Mouse (Mus musculus): Measurements from ENCODE around the gene Tlr12.
"Not testable (repeated sequence)": the region's sequence is repeated elsewhere in the genome, so short reads cannot be mapped to it uniquely, and the experiment has no call there.

Tlr12 gene

DNA sequence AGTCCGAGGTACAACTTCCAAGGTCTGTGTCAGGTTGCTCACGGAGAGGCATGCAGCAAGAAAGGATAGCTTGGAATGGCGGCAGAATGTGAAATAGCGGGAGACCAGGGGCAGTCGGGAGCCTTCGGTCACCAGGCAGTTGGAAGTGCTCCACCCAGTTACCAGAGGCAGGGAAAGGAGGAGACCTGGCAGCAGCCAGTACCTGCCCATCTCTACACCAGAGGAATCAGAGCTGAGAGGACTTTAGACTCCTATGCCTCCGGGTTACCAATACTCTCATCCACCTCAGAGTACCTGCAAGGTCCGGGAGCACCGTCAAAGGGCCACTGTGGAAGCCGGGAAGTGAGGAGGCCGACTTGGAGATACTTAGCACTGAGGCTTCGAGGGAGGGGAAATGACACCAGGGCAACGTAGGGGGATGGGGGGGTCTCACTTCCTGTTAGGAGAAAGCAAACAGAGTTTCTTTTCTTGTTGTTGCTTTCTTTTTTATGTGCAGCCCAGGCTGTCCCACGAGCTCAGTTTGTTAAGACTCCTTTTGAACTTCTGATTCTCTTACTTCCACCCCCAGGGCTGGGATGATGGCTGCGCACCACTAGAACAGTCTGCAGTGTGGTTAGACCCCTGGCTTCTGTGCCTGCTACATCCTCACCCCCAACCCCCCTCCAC lies at the start of gene Tlr12:
Gene Tlr12 (minus strand): TSS at position 374 of the 666 bp plus-strand sequence.
- DNase-seq (ENCODE audit: low spot score) = no peak

DNA sequence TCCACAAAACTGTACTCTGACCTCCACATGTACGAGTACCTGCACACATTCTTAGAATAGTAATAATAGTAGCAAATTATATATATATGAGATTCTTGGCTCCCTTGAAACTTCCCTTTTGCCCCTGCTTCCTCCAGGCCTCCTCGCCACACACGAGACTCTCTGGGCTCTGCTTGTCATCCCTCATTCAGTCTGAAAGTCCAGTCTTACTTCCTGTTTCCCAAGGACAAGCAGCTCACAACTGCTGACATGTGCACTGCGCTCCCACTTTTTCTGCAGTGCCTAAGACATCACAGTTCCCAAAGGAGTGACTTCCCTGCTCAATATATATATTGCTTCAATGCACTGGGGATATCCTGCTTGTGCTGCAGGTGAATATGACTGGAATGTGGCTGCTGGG lies 48.8 kb upstream of the Tlr12 start:
- not testable (repeated sequence) for DNase-seq (ENCODE audit: low spot score)

DNA sequence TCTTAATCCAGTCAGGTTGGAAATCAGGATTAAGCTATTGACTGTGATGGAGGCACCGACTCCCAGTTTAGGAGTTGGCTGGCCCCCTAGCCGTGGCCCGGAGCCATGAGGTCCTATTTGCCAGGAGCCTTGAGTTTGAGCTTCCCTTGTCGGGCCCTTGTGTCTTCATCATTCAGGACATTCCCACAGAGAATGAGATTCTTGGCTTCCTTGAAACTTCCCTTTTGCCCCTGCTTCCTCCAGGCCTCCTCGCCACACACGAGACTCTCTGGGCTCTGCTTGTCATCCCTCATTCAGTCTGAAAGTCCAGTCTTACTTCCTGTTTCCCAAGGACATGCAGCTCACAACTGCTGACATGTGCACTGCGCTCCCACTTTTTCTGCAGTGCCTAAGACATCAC lies 47.9 kb upstream of the Tlr12 start:
- not testable (repeated sequence) for DNase-seq (ENCODE audit: low spot score)

DNA sequence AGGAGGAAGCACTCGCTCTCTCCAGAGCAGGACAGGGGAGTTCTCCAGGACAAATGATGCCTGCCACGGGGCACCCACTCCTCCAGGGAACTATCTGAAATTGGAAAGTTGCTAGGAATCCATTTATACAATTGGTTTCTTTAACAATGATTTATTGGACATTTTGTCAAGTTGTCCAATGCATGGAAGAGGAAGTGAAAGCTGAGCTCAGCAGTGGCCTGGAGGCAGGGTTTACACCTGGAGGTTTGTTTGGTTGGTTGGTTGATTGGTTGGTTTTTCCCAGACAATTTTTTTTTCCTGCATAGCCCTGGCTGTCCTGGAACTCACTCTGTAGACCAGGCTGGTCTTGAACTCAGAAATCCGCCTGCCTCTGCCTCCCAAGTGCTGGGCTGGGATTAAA lies 45.6 kb upstream of the Tlr12 start:
- no peak for DNase-seq (ENCODE audit: low spot score)

DNA sequence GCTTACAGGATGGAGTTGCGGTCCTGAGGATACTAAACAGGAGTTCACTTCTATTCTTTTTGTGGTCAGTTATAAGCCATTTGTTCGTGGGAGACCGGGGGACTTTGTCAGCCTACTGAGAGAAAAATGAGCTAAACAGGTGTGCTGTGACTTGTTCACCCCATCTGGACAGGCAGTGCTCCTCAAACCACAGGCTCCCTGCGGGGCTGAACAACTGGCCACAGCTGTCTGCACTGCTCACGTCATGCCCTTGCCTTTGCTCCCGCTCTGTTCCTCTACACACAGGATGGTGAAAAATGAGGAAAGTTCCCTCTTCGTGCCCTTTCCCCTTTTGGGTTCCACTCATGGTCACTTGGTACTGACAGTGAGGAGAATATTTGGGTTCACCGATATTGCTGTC lies 42.6 kb upstream of the Tlr12 start:
- DNase-seq (ENCODE audit: low spot score) = no peak

DNA sequence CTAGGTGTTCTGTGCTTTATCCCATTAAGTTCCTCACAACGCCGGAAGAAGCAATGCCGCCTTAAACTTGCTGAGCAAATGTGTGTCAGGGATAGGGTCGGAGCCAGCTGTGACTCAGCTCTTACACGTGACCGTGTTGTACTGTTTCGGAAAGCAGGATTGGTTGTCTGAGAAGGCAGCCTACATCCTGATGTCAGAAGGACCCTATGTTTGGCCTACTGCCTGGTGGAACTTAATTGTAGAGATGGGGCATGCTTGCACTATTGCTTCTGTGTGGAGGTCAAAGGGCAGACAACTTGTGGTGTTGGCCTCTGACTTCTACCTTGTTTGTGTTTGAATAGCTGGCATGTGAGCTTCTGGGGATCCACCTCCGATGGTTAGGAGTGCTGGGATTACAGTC lies 41.8 kb upstream of the Tlr12 start:
- DNase-seq (ENCODE audit: low spot score) = no peak

DNA sequence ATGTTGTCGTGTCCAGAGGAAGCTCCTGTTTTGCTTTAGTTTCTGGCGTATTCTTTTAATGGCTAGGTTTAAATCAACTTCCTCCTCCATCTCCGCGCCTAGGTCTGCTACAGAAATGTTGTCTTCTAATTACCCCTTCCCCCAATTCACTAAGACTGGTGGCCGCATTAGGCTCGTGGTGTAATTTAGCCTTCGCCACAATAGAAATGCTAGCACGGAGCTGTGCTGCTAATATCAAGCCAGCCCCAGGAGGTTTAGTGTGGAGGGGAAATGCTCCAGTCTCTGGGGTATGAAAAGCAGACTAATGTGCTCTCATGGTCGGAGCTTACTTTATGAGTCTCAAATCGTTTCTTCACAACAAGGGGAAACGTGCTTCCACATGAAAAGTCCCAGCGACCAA lies 37.0 kb upstream of the Tlr12 start:
- no peak for DNase-seq (ENCODE audit: low spot score)

DNA sequence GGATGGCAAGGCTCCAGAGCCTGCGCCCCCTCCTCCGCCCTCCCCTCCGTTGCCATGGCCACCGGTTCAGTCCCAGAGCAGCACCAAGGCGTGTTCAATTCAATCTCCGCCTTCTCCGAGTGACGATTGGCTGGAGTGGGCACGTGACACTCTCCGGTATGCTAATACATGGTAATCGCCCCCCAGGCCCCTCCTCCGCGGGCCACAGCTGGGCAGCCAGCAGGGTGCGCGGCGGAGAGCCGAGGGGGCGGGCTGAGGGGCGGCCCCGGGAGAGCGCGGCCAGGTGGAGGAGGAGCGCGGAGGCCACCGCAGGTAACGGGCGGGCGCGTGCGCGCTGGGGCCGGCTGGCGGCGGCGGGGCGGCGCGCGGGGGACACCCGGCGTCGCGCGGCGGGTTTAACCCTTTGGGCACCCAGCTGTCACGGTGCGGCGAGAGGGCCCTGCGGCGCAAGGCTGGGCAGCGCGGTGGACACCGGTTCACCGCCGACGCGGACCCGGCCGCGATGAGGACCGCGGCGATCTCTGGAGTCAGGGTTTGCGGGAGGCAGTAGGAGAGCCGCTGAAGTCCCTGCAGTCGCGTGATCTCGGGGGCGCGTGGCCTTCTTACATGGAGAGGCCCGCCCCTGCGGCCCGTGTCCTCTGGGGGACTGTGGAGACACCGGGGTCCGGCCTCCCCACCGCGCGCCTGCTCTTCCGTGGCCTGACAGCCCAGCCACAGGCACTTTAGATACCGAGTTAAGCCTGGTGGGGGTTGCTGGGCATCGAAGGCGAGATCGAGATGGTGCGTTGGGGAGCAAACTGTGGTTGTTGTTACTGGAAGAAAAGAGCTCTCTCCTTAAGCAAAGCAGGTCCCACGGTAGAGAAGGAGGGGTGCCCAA lies 36.3 kb upstream of the Tlr12 start, which contains the start of gene Phc2:
Gene Phc2 (plus strand): TSS at position 198 of the 877 bp plus-strand sequence.
- DNase-seq (ENCODE audit: low spot score) = peak; percentile 98

DNA sequence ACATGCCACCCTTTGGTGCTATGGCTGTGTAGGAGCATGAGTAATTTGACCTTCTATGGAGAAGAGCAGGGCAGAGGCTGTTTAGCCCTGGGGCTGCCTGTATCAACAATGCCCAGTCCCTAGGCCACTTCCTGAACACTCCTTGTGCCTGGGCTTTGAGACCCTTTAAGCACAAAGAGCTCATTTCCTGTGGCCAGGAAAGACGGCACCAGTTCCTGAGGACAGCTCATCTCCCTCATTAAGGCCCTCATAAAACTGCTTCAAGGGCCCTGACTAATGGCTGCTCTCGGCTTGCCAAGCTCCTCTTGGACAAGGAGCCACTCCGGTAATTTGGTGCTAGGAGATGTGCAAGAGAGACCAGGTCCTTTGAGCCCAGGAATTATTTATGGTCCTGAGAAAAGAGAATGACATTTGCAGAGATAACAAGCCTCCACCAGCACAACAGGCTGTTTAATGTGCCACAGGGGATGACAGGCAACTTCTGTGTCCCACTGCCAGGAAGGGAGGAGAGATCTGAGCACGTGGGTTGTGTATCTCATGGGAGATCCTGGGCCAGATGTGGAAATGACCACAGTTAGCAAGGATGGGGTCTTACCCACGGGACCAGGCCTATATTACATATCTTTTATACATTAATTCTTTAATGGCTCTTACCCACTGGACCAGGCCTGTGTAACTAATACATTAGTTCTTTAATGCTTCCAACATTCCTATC lies 34.3 kb upstream of the Tlr12 start:
- DNase-seq (ENCODE audit: low spot score) = peak; percentile 44

DNA sequence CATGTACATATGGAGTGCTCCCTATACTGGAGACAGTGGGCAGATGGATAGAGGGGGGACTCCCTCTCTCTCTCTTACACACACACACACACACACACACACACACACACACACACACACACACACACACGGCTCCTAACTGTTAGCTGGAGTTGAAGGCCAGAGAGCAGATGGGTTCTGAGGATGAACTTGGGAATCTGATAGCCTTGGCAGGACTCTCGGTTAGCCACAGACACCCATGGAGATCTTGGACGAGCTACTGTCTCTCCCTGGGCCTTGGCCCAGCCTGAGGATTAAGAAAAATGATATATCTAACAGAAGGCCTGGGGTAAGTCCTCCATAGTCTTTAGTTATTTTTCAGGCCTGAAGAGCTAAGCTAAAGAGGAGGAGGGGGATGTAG lies 33.1 kb upstream of the Tlr12 start:
- no peak for DNase-seq (ENCODE audit: low spot score)

DNA sequence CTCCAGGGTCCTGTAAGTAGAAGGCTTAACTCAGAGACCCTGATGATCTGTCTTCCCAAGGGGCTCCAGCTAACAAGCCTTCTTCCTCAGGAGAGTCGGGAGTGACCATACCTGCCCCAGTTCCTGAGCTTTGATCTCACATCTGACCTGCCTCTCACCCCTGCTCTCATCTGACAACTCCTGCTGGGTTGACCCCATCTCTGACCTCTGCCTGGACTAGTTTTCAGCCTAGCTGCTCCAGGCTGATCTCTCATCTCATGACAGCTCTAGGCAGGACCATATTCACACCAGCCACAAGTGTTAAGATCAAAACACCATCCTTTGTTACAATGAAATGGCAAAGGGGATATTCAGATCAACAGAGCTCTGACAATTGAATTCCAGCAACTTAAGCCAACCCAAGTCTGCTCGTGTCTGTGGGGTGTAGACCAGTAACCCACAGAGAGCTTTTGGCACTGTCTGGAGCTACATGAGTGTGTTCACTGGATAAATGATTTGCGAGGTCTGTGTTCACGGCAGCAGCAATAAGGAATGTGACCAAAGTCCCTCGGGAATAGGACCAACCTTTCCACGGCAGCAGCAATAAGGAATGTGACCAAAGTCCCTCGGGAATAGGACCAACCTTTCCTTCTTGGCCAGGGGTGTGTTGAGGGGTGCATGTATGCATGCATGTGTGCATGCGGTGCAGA lies 30.3 kb upstream of the Tlr12 start:
- DNase-seq (ENCODE audit: low spot score) = peak; percentile 42

DNA sequence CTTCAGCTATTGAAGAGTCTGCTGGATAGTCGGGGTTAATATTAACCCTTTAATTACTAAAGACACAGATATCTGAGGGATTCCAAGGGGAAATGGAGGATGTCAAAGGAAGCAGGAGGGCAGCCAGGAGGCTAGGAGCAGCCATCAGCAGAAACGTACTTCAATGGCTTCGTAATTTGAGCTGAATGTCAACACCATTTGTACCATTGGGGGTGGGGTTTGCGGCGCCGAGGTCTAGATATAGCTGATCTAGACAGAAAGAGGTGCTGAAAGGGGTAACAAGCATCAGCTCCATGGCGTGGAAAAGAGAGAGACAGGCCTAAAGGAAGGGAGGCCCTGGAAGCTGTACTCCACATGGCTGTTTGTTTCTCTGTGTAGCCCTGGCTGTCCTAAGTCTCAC lies 28.3 kb upstream of the Tlr12 start:
- DNase-seq (ENCODE audit: low spot score) = peak; percentile 42

DNA sequence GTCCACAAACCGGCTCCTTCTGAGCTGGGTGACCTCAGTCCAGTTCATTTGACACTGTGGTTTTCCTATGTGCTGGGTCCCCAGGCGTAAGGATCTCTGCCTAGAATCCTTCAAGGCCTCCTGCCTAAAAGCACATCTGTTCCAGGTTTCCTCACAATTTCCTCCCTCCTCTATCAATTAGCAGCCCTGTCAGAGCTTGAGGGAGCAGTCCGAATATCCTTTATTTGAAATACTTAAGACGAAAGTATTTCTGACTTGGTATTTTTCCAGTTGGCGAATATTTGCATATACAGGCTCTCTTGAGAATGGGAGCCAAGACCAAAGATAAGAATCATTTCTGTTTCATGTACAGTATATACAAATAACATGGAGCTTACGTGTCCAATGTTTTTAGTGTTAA lies 27.5 kb upstream of the Tlr12 start:
- DNase-seq (ENCODE audit: low spot score) = peak; percentile 38

DNA sequence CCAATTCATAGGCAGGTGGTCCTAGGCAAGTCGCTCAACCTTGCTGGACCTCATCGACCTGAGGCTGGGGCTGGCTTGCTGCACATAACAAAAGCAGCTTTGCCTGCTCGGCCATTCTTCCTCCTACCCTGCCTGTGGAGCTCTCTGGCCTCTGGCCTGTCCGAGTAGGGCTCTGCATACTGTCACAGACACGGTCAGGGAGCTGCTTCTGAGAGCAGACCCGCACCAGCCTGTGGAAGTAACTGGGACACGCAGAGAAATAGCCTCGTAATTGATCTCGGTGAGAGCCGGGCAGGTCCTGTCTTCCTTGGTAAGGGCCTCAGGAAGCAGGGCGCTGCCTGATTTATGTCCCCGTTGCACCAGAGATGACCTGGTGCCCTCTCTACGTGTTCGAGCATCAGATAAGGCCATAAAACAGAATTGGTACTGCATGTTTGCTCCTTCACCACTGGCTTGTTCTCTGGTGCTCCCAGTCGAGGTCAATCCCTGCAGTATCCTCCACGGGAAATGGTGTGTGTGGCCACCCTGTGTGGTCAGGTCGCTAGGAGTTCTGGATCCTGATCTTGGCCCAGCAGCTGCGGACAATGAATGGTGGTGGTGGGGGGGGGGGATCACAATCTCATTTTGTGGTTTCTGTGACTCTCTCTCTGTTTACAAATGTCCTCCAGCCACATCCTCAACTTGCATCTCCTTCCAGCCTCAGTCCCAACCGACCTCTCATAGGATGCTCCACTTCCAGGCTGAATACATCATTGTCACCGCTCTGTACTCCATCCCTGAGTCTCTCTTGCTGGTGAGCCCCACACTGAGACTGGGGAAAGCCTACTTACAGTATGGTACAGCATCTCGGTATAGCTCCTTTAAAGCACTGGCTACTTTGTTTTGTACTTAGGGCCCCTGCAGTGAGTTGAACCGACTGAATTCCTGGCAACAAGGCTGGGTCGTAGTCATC lies 23.6 kb upstream of the Tlr12 start:
- peak; percentile 55 for DNase-seq (ENCODE audit: low spot score)

DNA sequence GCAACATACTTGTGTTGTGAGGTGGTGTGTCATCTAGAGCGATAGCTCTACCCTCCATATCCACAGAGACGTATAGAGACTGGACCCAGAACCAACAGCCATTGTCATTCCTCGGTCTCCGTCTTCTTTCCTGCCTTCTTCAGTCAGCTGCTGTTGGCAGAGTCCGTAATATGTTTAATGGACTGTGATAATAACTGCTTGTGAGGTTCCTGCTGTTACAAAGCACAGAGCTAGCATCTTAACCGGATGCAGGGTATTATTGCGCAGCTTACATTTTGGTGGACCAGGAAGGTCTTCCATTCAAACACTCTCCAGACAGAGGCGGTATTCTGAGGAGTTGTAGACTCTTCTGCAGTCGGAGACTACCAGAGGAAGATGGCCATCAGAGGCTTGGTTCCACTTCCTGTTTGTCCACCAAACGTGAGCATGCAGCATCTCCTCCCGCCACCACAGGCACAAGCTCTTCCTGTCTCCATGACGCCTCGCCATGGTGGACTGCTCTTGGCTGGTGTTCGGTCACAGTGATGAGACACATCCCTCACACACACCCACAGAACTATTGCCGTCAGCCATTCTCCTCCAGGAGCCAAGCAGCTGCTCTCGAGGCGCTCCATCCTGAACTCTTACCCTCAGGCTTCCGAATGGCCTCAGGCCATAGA lies 20.0 kb upstream of the Tlr12 start:
- no peak for DNase-seq (ENCODE audit: low spot score)

DNA sequence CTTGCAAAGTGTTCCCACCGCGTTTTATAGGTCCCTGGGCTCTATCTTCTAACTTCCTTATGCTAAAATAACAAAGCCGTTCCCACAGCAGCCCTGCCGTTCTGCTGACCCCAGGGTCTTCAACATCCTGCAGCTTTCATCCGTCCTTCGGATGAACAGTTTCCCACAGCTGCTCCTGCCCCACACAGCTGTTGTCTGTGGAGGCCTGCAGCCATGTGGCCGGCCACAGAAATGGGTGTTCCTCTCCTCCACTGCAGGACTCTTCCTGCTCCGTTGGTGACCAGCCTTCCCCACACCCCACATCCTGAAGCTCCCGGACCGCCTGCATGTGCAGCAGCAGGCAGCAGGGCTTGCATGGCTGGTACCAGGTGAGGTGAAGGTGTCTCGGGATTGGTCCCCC lies 18.8 kb upstream of the Tlr12 start:
- DNase-seq (ENCODE audit: low spot score) = no peak

DNA sequence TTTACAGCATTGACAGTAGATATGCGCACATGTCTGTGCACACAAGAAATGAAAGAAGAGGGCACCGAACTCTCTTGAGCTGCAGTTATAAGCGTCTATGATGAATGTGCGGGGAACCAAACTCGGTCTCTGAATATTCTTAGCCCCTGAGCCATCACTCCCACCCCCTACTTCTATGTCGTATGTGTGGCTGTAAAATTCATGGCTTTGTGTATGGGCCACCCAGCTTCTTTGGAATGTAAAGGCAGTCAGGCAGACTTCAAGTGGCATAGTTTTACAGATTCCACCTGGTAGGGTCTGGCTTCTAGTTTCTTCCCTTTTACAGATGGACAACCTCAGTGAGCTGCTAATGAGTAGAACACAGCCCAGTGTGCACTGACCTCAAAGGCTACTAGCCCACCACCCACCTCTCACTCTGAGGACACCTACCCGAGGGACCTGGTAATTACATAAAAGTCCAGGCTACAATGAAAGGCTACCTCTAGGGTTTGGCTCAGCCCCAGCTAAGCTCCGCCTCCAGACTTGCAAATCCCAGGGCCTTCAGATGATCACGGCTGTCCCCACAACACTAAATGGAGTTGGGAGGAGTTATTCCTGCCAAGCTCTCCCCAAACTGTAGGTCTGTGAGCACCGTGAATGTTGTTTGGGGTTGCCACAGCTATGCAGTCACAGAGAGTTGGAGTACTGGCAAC lies 17.6 kb upstream of the Tlr12 start:
- DNase-seq (ENCODE audit: low spot score) = no peak

DNA sequence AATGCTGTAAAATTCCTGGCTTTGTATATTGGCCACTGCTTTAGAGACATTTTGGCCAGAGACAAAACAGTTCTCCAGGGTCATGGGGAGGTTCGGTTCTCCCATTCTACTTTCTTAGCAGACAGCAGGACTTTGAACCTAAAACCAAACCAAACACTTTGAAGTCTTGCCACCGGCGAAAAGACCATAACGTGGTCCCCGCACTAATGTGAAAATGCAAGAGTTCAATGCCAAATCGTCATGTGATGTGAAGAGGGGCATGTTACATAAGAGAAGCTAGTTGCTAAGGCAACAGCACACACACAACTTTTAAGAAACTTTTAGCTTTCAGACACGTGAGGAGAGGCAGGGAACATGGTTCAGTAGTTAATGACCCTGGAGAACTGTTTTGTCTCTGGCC lies 17.0 kb upstream of the Tlr12 start:
- no peak for DNase-seq (ENCODE audit: low spot score)

DNA sequence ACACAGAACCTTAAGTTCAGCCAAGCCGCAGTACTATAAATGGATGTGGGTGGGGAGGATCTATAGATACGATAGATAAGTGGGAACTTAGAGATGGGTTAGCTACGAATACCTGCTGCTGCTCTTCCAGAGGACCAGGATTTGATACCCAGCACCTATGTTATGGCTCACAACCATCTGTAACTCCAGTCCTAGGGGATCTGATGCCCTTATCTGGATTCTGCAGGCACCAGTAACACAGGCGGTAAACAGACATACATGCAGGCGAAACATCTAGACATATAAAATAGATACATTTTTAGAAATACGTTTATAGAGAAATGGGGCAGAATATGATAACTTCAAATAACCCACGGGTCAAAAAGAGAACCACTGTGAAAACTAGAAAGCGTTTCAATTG lies 2.7 kb upstream of the Tlr12 start:
- no peak for DNase-seq (ENCODE audit: low spot score)

DNA sequence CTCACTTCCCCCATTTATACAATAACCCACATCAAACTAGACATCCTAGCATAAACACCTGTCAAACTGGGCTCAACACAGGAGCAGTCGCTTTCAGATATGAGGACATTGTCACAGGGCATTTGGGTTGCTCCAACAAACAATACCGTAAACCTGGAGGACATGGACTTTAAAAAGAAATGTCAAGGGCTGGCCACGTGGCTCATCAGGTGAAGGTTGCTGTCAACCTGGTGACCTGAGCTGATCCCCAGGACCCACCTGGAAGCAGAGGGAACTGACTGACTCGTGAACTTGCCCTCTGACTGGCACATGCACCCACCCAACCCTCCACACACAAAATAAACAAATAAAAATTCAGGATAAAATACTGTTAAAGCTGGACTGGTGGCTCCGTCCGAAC lies 2.2 kb upstream of the Tlr12 start:
- DNase-seq (ENCODE audit: low spot score) = no peak

Measured in embryo, embryonic 10.5 days (tissue).